Mouse (Mus musculus): ENCODE measurements around the gene 1600002K03Rik.
A peak's percentile ranks its signal among the peaks of the same experiment; 100 is the strongest.
"Not testable (repeated sequence)": the region's sequence is repeated elsewhere in the genome, so short reads cannot be mapped to it uniquely, and the experiment has no call there.

Gene 1600002K03Rik

GRCm38 (mm10) chr10:80154384-80154783 is 18.4 kb upstream of the 1600002K03Rik start:
- DNase-seq (ENCODE audit: low spot score) = no peak

DNA sequence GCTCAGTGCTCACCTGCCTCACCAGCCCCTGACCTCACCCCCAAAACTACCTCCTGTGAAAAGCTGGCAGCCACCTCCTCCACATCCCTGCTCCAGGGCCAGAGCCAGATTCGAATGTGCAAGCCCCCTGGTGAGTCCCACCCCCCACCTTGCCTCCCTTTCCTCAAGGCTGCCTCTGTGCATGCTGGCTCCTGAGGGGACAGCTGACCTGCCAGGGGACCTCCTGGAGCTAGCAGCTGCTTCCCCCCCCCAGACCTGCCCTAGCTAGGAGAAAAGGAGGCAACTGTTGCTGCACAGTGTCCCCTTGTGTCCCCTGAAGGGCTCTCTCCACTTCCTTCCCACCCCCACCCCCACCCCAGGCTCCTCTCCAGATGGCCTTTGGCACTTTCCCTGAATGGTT is 17.5 kb upstream of the 1600002K03Rik start:
- no peak for DNase-seq (ENCODE audit: low spot score)

DNA sequence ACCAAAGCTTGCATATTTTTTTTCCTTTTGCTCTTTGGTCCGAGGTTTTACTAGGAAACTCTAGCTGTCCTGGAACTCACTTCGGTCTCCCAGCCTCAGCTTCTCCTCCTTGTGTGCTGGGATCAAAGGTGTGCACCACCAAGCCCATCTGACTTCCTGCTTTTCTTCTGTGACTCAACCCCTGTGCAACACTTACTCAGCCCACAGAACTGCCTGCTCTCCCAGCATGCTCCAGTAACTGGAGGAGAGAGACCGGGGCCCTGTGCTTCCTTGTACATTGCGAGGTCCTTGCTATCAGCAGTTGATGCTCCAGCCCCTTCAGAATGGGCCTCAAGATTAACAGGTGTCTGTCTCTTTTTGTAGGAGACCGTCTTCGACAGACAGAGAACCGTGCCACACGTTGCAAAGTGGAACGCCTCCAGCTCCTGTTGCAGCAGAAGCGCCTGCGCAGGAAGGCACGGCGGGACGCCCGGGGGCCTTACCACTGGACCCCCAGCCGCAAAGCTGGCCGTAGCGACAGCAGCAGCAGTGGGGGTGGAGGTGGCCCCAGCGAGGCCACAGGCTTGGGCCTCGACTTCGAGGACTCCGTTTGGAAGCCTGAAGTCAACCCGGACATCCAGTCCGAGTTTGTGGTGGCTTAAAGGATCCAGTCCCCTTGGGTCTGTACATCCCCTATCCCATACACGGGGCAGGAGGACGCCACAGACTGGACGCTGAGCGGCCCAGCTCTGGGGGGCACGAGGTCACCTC is 16.6 kb upstream of the 1600002K03Rik start:
- no peak for DNase-seq (ENCODE audit: low spot score)

- no peak for DNase-seq (ENCODE audit: low spot score)
These were observed 16.0 kb upstream of the 1600002K03Rik start for GRCm38 (mm10) chr10:80156752-80157053.

- DNase-seq (ENCODE audit: low spot score) = no peak
These were observed 15.4 kb upstream of the 1600002K03Rik start for GRCm38 (mm10) chr10:80157141-80157929.

DNA sequence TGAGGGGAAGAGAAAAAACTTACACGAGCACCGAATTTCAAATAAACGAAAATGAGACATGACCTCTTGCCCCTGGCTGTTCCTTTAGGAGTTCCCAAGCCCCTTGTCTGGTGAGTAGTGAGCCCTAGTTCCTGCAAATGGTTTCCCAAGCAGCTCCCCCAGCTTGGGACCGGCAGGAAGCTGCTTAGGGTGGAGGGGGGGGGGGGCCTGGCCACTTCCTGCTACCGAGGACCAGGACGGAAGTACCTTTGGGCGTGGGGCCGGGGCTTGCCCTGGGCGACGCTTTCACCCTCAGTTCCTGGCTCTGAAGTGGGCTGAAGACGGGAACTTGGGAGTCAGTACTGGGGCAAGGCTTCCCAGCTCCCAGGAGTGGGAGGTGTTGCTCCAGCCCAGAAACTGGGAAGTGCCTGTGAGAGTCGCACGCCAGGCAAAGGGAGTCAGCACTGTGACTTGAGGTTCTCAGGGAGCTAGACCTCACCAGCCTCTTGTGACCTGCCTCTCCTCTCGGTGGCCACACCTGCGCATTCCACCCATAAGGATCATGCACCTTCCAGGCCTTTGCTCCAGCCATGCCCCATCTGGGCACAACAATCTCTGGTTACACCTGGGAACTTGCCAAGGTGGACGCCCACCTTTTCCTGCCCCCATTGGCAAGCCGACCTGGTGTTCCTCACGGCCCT is 14.3 kb upstream of the 1600002K03Rik start:
- peak; percentile 70 for DNase-seq (ENCODE audit: low spot score)

DNA sequence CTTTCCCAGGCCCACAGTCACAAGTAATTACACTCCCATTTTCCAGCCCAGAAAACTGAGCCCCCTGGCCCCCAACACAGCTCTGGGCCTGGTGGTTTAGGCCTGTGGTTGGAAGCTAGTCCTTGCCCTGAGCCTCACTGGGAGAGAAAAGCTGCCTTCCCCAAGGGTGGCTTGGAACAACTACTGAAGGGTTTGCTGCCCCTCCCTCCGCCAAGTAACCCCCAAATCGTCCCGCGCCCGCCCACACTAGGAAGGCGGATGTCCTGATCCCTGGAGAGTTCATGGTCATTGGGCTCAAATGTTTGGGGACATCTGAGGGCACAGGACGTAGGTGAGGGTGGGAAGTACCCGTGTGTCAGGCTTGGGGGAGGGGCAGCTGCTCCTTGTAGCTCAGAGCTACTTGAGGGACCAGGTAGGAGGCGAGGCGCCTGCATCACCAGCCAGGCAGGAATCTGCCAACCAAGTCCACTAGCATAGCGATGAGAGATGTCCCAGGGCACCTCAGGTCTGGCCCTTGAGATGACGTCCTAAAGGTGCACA is 13.7 kb upstream of the 1600002K03Rik start:
- no peak for DNase-seq (ENCODE audit: low spot score)

DNA sequence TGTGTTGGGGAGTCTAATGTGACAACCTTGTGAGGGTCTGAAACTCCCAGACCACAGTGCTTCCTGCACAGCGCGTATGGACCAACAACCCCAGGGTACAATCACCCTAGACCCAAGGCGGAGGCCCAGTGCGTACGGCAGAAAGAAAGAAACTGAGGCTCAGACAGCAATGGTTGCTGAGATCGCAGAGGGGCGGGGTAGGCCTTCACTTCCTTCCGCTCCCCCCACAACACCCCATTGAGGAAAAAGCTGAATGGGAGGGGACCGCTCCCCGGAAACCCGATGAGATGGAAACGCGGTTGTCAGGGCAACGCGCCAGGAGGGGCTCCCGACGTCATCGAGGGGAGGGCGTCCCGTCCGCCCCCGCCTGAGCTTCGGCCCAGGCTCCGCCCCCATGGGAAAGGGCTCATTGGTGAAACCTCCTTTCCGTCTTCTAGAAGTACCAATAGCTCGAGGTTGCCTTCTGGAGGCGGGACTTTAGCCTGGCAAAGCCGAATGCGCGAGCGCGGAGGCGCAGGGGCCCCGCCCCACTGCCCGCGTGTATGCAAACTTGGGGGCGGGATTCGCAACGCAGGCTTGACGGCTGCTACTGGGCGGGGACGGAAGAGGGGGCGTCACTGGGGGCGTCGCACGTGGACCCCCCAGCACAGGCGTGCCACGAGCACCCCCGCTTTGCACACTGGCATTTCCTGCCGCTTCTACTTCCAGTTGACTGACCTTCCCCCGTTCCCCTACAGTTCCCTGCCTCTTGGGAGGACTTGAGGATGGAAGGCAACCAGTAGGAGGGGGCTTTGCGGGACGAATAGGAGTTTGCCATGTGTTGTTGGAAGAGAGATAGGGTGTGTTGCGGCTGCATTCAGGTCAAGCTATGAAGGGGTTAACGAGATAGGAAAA is 12.9 kb upstream of the 1600002K03Rik start:
- peak; percentile 97 for DNase-seq (ENCODE audit: low spot score)

DNA sequence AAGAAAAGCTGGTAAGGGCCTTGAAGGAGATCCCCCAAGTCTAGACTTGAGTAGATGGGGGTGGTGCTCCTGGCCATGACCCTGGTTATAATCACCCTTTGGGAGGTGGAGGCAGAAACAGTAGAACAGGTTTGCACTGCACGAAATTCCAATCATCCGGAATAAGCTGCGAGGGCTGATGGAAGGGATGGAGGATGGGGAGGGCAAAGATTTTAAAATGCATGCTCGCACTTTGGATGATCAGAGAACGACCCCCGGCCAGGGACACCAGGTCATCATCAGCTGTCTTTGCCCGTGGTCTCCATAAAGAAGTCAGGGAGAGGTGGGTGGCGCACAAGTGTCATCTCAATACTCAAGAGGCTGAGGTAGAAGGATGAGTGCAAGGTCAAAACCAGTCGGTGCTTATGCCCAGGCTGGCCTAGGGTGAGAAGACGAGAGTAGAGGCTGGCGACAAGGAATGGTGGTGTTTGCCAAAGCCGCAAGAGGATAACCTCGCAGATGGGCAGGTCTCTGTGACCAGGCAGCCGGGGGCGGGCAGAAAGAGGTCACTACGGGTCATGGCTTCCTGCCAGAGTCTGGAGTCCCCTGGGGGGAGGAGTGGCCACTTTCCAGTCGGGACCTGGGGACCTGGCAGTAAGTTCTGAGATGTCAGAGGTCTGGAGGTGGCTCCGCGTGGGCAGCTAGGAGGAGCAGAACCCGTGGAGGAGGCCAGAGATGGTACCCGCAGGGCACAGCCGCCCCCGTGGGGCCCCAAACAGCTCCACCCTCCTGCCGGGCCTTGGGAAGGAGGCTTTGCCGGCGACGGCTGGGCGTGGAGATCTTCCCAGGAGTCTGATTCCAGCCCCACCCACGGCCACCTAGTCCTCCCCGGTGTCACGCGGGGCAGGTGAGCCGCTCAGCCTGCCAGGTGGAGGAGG is 12.0 kb upstream of the 1600002K03Rik start:
- DNase-seq (ENCODE audit: low spot score) = peak; percentile 95

DNA sequence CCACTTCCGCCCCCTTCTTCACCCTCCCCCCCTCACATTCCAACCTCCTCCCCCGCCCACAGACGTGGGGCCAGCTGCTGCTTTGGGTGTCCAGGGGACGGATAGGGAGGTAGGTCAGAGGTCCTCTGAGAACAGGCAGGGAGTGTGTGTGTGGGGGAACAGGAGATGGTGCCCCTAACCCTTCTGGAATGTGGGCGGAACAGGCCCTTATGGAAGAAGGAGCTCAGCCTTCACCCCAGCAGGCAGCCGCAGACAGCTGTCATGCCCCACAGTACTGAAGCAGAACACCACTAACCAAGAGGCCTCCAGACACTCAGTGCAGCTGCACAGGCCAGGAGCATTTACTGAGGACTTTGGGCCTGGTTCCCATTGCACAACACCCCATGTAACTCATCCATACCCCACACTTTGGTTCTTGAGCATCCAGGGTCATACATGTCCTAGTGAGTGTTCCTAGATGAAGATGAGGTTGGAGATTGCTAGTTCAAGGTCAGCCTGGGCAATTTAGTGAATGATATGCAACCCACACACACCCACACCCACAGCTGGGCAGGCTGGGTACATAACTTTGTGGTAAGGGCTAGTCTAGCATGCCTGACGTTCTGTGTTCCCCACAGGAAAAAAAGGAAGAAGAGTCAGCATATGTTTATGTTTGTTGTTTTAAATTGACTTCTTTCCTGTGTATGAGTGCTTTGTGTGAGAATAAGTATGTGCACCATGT is 11.1 kb upstream of the 1600002K03Rik start:
- DNase-seq (ENCODE audit: low spot score) = peak; percentile 72

DNA sequence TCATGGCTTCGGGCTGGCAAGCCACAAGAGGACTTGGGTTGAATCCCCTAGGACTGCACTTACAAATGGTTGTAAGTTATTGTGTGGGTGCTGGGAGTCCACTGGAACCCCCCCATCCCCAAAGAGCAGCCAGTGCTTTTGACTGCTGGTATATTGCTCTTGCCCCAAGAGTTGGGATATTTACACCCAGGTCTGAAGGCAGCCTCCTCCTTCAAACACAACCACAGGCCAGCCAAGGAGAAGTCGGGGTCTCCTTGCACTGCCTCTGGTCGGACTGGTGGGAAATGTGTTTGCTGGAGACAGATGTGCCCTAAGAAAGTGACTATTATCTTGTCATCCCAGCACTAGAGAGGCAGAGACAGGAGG is 10.5 kb upstream of the 1600002K03Rik start:
- DNase-seq (ENCODE audit: low spot score) = no peak

DNA sequence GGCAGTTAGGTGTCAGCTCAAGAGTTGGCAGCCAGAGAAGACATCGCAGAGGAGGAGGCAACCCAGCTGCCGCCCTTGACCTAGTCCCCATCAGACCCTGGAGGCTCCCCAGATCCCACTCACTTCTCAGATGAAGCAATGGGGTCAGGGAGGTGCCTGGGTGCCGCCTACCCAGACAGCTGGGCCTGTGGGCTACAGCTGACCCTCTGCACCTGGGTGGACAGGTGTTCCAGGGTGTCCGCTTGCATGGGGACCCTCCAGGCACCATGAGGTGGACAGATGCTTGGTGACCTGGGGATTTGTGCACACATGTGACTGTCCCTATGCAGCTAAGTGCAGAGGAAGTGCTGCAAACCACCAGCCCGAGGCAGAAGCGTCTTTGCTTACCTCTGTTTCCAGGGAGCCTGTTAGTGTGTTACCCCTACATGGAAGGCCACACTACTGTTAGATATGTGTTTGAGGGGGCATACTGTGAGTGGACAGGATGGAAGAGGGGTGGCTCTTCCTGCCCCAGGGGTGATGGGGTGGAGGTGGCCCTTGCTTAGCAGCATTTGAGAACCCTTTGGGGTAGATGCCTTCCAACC is 9.9 kb upstream of the 1600002K03Rik start:
- no peak for DNase-seq (ENCODE audit: low spot score)

DNA sequence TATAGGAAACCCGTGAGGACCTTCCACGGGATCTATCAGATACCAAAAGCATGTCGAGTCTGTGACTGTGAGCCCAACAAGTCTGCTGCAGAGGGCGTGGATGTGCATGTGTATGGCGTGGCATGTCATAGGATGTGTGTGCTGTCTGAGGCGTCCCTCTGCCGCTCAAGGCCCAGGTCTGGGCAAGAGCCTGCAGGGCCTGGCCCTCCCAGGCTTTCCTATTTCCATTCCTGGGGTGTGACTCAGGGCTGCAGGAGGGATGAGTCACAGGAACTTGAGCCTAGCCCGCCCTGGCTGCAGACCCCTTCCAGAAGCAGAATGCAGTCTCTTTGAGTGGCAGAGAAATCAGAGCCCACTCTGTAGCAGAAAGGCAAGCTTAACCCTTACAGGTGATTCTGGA is 9.0 kb upstream of the 1600002K03Rik start:
- no peak for DNase-seq (ENCODE audit: low spot score)

DNA sequence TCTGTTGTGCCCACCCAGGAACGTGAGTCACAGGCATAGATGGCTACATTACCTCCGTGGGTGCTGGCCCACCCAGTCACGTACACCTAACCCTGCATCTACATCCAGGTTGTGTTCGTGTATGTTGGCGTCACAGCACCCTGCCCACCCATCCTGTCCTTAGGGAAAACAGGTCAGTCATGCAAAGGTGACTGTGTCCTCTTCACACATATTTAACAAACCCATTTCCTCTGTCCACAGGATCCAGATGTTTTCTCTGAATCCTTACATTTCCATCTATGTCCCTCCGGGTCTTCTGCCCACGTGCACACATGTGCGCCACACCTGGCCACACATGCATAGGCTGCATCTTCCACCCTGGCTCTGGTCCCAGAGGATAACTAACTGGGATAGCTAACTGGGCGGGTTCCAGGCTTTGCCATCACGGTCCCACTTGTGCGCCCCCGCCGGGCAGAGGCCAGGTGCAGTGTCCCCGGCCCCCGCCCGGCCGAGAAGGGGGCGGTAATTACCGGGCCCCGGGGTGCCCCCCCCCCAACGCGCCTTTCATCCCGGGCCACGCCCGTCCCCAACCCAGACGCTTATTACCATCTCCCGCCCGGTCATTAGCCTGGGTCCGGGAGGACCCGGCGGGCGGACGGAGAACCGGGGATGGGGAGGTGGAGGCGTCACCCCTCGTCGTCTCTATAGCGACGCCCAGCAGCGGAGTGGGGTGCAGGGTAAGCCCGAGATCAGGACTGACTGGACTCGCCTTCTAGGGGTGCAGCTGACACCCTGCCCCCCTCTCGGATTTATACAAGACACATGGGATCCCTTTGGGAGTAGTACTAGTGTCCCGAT is 8.4 kb upstream of the 1600002K03Rik start:
- DNase-seq (ENCODE audit: low spot score) = no peak

GRCm38 (mm10) chr10:80164998-80165344 is 7.8 kb upstream of the 1600002K03Rik start:
- peak; percentile 97 for DNase-seq (ENCODE audit: low spot score)

- DNase-seq (ENCODE audit: low spot score) = no peak
These were observed 7.2 kb upstream of the 1600002K03Rik start, which contains the start of gene Cirbp for GRCm38 (mm10) chr10:80165392-80166128. TSS of gene Cirbp (plus strand) at chr10:80165985.

GRCm38 (mm10) chr10:80166136-80166535 is 6.6 kb upstream of the 1600002K03Rik start:
- DNase-seq (ENCODE audit: low spot score) = not testable (repeated sequence)

DNA sequence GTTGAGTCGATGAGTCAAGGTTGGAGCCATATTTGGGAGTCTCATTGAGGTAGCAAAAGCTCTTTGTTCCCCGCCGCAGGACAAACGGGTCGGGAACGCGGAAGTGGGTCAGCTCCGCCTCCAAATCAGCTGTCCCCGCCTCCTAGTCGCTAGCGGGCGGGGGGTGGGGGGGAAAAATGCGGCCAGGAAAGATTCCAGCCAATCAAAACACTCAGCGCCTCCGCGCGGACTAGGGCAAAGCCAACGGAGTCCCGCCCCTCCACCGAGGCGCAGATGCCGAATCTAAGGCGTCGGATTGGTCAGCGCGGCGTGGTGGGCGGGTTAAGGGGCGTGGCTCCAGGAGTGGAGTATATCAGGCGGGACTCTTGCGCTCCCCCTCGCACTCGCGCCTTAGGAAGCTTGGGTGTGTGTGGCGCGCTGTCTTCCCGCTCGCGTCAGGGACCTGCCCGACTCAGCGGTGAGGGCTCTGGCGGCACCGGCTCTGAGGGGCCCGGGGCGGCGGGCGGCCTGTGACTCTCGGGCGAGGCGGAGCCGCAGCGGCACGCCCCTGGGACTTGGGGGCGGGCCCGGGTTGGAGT is 5.2 kb upstream of the 1600002K03Rik start:
- peak; percentile 98 for DNase-seq (ENCODE audit: low spot score)

Data from adipocyte (in vitro differentiated cells).